ENCODE assay signal across 9 mouse cellular contexts in the genomic region with DNA sequence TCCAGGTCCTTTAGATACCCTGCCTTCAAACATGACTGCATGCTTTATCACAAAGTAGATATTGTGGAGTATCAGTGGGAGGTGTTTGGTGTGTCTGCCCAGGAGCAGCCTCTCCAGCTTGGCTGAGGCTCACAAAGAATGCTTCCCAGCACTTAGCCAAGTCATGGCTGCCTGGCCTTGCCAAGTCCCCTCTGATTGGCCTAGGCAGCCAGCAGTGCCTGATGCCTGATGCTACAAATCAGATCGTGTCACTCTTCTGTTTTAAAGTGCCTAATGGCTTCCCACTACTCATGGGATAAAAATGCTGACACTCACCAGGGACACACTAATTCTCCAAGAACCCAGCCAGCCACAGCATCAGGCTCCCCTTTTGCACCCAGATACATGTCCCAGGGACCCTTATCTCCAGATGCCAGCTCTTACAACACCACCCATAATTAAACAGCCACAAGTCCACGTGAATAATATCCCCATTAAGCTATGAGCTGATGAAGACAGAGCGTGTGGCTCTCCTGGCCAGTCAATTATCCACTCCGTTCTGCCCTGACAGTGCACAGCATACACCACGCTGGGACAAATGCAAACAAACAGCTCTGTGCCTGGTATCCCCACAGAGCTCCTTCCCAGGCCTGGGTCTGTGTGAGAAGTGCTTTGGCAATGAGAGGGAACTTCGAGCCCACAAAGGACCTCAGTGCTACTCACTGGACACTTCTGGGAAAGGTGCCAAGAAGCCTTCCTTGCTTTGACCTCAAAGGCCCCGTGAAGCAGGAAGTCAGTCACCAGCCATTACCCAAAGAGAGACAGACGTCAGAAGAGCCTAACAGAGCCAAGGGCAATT.
A peak's percentile ranks its signal among the peaks of the same experiment; 100 is the strongest.
DNase-seq lines count a peak whose midpoint lies in the region; ATAC-seq and TF ChIP-seq lines count a peak whose summit lies in the region.
"Had no signal": no experiment of that assay in that cellular context is flagged by ENCODE, and none has a peak within 500 bp of the region (broad histone marks: within the 10 kb centered on the region; RNA-seq: fewer than 3 reads in every experiment).

No protein-coding gene starts in this region.

- TF ChIP-seq CTCF in lung, adult 2 months (IDR thresholded peaks at IDR 0.05; ENCODE audit: insufficient read depth, low read length) = no peak

- intact Hi-C loops in heart, postnatal 25 days (cut with DNase I) = no loop called here

- ATAC-seq in forebrain, embryonic 16.5 days = peak; percentile 84
- ATAC-seq in neutrophil, adult 5-6 weeks (ENCODE audit: extremely low read depth, insufficient number of reproducible peaks, low FRiP score, poor library complexity, severe bottlenecking) = peak; percentile 71

- no peak for TF ChIP-seq POLR2A in lung, adult 2 months (IDR thresholded peaks at IDR 0.05; ENCODE audit: borderline replicate concordance, extremely low read depth, low read depth, low read length)

- H3K9ac ChIP-seq in forebrain, embryonic 16.5 days (replicated peaks; ENCODE audit: low read depth, low read length) = no peak overlapping the region

- peaks cover 36% of the 10 kb centered on the region for H3K4me1 ChIP-seq in forebrain, embryonic 16.5 days (replicated peaks; ENCODE audit: control insufficient read depth, insufficient read depth, low read length)
- peaks cover 15% of the 10 kb centered on the region for H3K4me1 ChIP-seq in lung, adult 2 months (ENCODE audit: control insufficient read depth, insufficient read depth, low read length)

- peak overlapping the region; percentile 2; the same call in 1 of the 2 replicates for H3K27ac ChIP-seq in forebrain, embryonic 16.5 days (ENCODE audit: low read length)
- H3K27ac ChIP-seq: left cerebral cortex, adult 2 months had no signal

- WGBS in forebrain, embryonic 16.5 days = 8% methylated on average over 8 of the region's 8 CpGs
- WGBS in lung, adult 2 months = 15% methylated on average over 8 of the region's 8 CpGs

- peak; percentile 41 for DNase-seq in urinary bladder, postnatal 14 days (ENCODE audit: low spot score)
- DNase-seq in urinary bladder, postnatal 25 days (ENCODE audit: low spot score) = no peak
- DNase-seq in heart, postnatal 25 days (ENCODE audit: low spot score) = peak; percentile 64
- DNase-seq in kidney, postnatal 25 days = peak; percentile 83 to 88
- peak; percentile 53 for DNase-seq in lung, adult 2 months
- DNase-seq in thymus, postnatal 10 days (ENCODE audit: low spot score in 2 of 2) = no peak

- no peak overlapping the region for H3K4me3 ChIP-seq in forebrain, embryonic 16.5 days (replicated peaks; ENCODE audit: low read length)
- no peak overlapping the region for H3K4me3 ChIP-seq in lung, adult 2 months (replicated peaks; ENCODE audit: extremely low read depth, low read depth, low read length)
- H3K4me3 ChIP-seq: left cerebral cortex, adult 2 months had no signal

- H3K9me3 ChIP-seq in forebrain, embryonic 16.5 days (ENCODE audit: control insufficient read depth, low read length) = no peaks in the 10 kb centered on the region

- no peak overlapping the region for H3K4me2 ChIP-seq in forebrain, embryonic 16.5 days (ENCODE audit: low read length)

- H3K36me3 ChIP-seq in forebrain, embryonic 16.5 days (ENCODE audit: control insufficient read depth, insufficient read depth) = no peaks in the 10 kb centered on the region

- H3K27me3 ChIP-seq in forebrain, embryonic 16.5 days (replicated peaks; ENCODE audit: control insufficient read depth, insufficient read depth, low read length) = no peaks in the 10 kb centered on the region

Comparison
In these comparisons a context has a peak if more than half of its experiments do, and no peak if none do; other contexts are left out.
1. DNase-seq: peak in urinary bladder, postnatal 14 days (single experiment), heart, postnatal 25 days (single experiment), kidney, postnatal 25 days (2 of 2) and lung, adult 2 months (single experiment); none in urinary bladder, postnatal 25 days (single experiment) and thymus, postnatal 10 days (0 of 2).